Mouse (Mus musculus): ENCODE measurements around the gene Rho.

Rho gene

GRCm38 (mm10) chr6:115977810-115978209 lies 46.3 kb downstream of the Rho start:
- DNase-seq (ENCODE audit: low spot score) = no peak

- DNase-seq (ENCODE audit: low spot score) = no peak
These were observed 47.0 kb downstream of the Rho start for GRCm38 (mm10) chr6:115978596-115978995.

- DNase-seq (ENCODE audit: low spot score) = no peak
These were observed 51.3 kb downstream of the Rho start for GRCm38 (mm10) chr6:115982889-115983288.

- no peak for DNase-seq (ENCODE audit: low spot score)
These were observed 51.9 kb downstream of the Rho start for GRCm38 (mm10) chr6:115983306-115984038.

- DNase-seq (ENCODE audit: low spot score) = no peak
These were observed 53.0 kb downstream of the Rho start for GRCm38 (mm10) chr6:115984580-115984979.

GRCm38 (mm10) chr6:115985622-115986021 lies 54.1 kb downstream of the Rho start:
- no peak for DNase-seq (ENCODE audit: low spot score)

GRCm38 (mm10) chr6:115986472-115987095 lies 55.0 kb downstream of the Rho start:
- DNase-seq (ENCODE audit: low spot score) = no peak

- no peak for DNase-seq (ENCODE audit: low spot score)
These were observed 55.7 kb downstream of the Rho start for GRCm38 (mm10) chr6:115987096-115987747.

GRCm38 (mm10) chr6:115989032-115989431 lies 57.5 kb downstream of the Rho start:
- DNase-seq (ENCODE audit: low spot score) = no peak

- DNase-seq (ENCODE audit: low spot score) = no peak
These were observed 58.1 kb downstream of the Rho start for GRCm38 (mm10) chr6:115989607-115990006.
